Mouse (Mus musculus) monocyte, adult 2 months (primary cell): ENCODE results near the gene Pars2.

Experiments
- DNase-seq, 2 experiments: peaks; one replicate each; pipeline ENCODE4 v3.0.0; 2022; ENCODE audit warnings: low spot score in 2 of 2, low read depth in 1 of 2

Pars2 gene

GRCm38 (mm10) chr4:106700798-106701197 is 49.9 kb downstream of the Pars2 start:
- DNase-seq = no peak

GRCm38 (mm10) chr4:106703956-106704355 is 53.1 kb downstream of the Pars2 start:
- no peak for DNase-seq

- DNase-seq = no peak
Observed at GRCm38 (mm10) chr4:106704416-106704815, 53.5 kb downstream of the Pars2 start.
